Mouse (Mus musculus): Measurements from ENCODE around the gene Tlr6.

DNA sequence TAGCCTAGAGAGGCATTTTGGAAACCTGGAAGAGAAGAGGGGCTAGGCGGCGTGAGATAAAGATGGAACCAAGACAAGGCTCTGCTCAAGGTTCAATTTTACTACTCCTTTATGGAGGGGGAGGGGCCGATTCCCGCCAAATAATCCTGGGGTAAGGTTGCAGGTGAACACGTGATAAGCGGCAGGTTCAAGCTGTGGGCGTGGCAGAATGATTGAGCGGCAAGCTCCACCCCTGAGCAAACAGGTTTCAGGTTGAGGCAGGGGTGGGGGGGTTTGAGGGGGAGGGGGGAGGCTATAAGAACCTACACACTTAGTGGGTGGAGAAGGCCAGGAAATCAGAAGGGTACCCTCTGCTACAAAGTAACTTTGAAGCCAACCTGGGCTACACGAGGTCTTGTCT is 42.7 kb downstream of the Tlr6 start:
- TF ChIP-seq POLR2A (IDR thresholded peaks at IDR 0.05; ENCODE audit: borderline replicate concordance, low read depth, low read length) (no peak), CTCF (IDR thresholded peaks at IDR 0.05; ENCODE audit: low read depth, low read length) (no peak)
